Mouse (Mus musculus): ENCODE data around the gene Hmg20b. TPM values are rescaled to one million over a fixed set of nuclear protein-coding genes. Genes with fewer than 3 reads are reported as not detected.

The Hmg20b gene
- total RNA-seq, 1 experiment from 2014 or later, result 33.2 TPM

DNA sequence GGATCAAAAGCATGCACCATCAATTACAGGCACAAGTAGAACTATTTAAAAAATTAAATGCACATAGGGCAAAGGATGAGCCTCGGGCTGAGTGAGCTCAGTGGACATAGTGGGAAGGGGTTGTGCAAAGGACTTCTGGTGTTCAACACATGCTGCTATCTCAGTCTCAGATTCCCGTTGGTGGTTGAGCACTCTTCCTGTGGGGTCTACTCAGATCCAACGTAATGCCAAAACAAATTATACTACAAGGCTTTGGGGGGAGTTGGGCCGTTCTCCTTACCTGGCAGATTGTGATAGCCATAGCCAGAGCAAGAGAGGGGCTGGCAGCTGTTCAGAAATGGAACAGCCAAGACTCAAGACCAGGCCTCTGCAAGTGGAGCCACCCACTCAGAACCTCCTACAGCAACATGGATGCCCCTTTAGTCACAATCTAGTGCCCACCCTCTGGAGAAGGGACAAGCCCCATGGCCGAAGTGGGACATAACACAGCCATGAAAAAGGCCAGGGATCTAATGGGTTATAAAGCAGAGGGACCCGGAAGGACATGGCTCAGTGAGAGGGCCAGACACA, 29.6 kb upstream of the Hmg20b start:
- ATAC-seq (replicated peaks; ENCODE audit: low read depth, poor library complexity, severe bottlenecking), result no peak

DNA sequence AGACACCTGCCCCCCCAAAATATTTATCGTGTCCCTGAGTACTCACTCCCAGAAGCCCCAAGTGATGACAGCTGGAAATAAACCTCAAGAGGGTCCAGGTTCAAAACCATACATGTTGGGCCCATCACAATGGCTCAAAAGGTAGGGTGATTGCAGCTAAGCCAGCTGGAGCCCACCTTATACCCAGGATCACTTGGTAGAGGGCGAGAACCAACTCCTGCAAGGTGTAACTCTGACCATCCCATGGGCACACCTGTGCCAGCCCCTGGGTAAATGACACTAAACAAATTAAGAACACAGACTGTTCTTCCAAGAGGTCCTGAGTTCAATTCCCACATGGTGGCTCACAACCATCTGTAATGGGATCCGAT, 28.9 kb upstream of the Hmg20b start:
- no peak for ATAC-seq (replicated peaks; ENCODE audit: low read depth, poor library complexity, severe bottlenecking)

DNA sequence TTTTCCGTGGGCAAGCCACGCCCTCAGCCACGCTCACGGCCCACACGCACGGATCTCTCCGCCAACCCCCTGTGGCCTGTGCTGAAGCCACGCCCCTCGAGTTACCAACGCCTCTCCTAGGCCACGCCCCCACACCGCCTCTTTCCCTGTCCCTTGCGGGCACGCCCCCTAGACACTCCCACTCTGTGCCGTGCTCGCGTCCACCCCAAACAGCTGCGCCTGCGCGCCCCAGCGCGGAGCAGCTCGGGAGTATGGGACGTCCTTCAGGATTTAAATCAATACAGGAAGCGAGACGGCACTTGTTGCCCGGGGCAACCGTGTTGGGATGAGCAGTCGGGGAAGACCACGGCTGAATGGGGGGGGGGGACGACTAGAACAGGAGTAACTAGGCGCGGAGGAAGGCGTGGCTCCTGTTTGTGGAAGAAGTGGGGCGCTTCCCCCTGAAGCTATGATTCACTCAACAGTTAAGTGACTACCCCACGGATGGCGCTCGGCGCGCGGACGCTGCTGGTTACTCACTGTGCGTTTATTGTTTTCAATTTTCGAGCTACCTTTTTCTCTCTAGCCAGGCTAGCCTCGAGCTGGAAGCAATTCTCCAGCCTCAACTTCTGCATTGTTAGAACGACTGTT, 28.4 kb upstream of the Hmg20b start:
- ATAC-seq (replicated peaks; ENCODE audit: low read depth, poor library complexity, severe bottlenecking), result peak; percentile 74

DNA sequence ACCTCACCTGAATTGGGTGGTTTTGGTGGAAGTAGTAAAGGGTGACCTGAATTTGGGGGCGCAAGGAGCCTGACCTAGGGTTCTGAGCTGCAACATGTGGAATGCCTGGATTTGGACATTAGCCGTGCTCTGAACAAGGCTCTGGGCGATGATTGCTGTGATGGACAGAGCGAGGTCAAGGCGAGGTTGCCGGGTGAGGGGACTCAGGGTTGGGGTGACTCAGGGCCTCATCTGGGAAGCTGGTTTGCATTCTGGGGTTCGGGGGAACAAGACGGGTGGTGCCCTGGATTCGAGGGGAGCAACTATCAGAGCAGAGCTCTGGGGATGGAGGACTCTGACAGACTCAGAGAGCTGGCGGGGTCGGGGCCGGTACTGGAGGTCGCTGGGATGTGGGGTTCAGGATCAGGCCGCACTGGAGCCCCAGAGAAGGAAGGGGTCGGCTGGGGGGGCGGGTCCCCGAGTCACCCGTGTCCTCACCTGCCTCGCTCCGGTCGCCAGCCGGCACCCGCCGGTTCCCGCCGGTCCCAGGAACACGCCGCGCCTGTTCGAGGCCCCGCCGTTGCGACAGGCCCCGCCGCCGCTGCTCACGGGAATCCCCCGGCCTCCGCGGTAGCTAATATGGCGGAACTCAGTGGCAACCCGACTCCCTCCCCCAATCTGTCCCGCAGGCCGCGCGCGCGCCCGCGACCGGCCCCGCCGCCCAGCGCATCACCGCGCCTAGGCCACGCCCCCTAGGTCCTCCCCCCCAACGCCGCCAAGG, 27.7 kb upstream of the Hmg20b start, which contains the start of gene Fzr1:
Gene Fzr1 (minus strand): TSS at position 724 of the 760 bp plus-strand sequence.
- ATAC-seq (replicated peaks; ENCODE audit: low read depth, poor library complexity, severe bottlenecking), result no peak

- ATAC-seq (replicated peaks; ENCODE audit: low read depth, poor library complexity, severe bottlenecking), result no peak
Observed at GRCm38 (mm10) chr10:81377362-81377664, 27.0 kb upstream of the Hmg20b start.

GRCm38 (mm10) chr10:81376561-81377361, 26.5 kb upstream of the Hmg20b start:
- ATAC-seq (replicated peaks; ENCODE audit: low read depth, poor library complexity, severe bottlenecking), result no peak

- ATAC-seq (replicated peaks; ENCODE audit: low read depth, poor library complexity, severe bottlenecking), result no peak
Observed at GRCm38 (mm10) chr10:81375322-81375721, 25.0 kb upstream of the Hmg20b start.

DNA sequence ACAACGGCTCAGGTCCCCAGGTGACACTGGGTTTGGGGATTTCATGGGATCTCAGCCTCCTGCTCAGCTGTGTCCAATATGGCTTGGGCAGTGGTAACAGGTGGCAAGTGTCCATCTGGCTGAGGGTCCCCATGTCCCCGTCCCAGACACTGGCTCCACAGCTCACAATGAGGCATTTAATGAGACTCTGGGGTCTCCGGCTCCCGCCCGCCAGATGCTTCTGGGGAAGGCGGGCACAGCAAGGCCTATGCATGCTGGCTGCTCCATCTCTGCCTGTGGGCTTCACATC, 16.9 kb upstream of the Hmg20b start:
- ATAC-seq (replicated peaks; ENCODE audit: low read depth, poor library complexity, severe bottlenecking), result no peak

- no peak for ATAC-seq (replicated peaks; ENCODE audit: low read depth, poor library complexity, severe bottlenecking)
Observed at GRCm38 (mm10) chr10:81366477-81367206, 16.4 kb upstream of the Hmg20b start.

DNA sequence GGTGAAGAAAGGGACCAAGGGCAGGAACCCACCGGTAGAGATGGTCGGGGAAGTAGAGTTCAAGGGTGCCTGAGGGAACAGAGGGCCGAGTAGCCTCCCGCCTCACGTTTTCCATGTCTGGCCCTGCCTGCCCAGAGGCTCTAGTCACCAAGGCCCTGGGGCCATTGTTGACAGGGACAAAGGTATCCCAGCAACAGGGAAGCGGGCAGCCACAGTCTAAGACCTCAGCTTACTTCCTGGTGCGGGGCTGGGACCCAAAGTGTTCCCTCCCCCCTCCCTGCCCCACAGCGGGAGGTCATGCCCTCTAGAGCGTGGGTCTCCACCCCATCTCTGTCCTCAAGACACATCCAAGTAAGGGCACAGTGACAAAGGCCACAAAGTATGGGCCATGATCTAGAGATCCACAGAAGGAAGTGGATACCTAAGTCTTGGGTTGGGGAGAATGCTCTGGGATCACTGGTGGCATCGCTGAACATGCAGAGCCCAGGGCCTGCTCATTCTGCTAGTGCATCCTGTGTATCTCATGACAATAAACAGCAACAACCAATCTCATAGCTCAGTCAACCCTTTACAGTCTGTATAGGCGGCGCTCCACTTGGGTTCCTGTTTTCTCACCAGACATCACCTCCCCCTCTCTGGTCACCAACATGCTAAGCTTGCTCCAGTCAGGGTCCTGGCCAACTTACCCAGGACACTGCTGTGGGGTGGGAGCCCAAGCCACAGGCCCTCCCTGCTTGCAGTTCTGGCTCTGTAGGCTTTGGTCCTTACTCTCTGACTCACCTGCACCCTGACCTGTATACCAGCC, 15.6 kb upstream of the Hmg20b start, which contains the start of gene 4930404N11Rik:
Gene 4930404N11Rik (minus strand): TSS at position 145 of the 805 bp plus-strand sequence.
- ATAC-seq (replicated peaks; ENCODE audit: low read depth, poor library complexity, severe bottlenecking), result peak; percentile 29

DNA sequence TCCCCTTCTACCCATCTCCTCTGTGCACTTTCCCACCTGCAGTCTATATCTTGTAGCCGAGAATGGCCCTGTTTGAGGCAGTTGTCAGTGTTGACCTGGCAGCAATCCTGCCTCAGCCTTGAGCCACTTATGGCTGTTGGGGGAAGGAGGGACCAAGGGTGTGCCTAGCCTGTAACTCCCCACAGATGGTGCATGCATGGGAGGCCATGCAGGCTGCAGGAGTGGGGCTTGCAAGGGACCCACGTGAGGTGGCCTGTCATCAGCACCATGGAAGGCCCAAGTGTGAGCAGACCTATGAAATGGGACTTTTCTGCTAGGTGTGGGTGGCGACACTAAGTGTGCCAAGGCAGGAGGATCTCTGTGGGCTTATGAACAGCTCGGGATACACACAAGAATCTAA, 14.8 kb upstream of the Hmg20b start:
- no peak for ATAC-seq (replicated peaks; ENCODE audit: low read depth, poor library complexity, severe bottlenecking)

DNA sequence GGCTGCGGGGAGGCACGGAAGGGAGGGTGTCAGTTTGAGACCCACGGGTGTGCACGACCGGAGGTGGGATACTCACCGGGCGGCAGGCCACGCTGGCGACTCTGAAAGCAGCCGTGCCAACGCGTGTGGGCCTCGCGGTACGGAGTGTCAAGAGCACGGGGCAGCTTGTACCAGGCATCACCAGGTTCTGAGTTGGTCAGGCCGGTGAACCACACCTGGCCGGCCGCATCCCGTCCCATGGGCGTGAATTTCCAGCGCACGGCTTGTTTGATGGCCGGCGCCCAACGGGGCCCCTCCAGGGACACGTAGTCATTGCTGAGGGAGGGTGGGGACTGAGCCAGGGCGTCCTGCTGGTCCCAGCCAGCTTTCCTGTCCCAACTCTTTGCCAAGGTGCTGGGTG, 14.4 kb upstream of the Hmg20b start:
- no peak for ATAC-seq (replicated peaks; ENCODE audit: low read depth, poor library complexity, severe bottlenecking)

DNA sequence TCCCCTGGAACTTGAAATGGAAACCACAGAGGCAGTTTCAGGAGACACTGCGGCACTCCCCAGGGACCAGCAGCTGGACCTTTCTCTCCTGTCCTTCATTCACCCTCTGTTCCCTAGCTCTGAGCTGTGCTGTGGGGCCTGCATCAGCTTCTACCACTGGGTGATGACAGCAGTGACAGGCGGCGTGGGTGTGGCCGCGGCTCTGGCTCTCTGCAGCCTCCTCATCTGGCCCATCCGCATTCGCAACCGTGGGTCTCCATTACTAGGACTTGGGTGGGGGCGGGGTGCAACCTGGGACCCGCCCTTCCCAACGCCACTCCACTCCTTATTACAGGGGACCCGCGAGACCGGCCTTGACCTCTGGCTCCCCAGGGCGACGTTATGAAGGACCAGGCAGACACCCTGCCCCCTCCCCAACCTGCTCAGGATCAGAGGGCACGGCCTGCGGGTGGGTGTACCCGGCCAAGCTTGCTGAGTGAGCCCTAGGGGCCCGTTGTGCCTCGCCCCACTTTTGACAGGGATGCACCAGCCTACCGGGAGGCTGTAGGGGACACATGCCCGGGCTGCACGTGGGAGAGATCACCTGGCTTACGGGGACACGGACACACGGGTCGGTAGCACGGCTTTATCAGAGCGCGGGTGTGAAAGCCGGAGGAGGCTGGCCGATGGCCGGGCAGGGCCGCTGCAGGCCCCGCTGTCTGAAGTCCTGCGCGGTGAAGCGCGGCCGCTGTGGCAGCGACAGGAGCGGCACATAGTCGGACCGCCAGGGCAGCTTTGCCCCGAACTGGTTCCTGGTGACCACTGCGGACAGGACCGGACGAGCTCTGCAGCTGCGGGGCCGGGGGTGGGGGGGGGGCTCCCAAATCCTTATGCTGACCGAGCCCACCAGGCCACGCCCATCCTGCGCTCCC, 13.4 kb upstream of the Hmg20b start:
- no peak for ATAC-seq (replicated peaks; ENCODE audit: low read depth, poor library complexity, severe bottlenecking)

- ATAC-seq (replicated peaks; ENCODE audit: low read depth, poor library complexity, severe bottlenecking), result no peak
Observed at GRCm38 (mm10) chr10:81362336-81362949, 12.2 kb upstream of the Hmg20b start.

DNA sequence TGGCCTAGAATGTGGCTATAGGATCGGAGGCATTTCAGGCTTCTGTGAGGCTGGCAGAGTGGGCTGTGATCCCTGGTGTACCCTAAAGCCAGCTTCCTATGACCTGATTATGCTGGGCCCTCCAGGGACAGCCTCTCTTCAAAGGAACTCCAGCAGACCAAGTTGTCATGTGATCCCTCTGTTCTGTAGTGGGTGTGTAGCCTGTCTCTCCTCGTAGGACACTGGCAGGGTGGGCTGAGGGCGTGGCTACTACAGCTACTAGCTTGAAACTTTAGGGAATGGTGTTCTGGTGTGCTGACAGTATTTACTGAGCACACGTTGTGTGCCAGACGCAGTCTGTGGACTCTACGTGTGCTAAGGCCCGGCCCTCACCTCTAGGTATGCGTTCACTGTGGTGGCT, 10.4 kb upstream of the Hmg20b start:
- no peak for ATAC-seq (replicated peaks; ENCODE audit: low read depth, poor library complexity, severe bottlenecking)

- ATAC-seq (replicated peaks; ENCODE audit: low read depth, poor library complexity, severe bottlenecking), result peak; percentile 50
Observed at GRCm38 (mm10) chr10:81358841-81359240, 8.6 kb upstream of the Hmg20b start.

GRCm38 (mm10) chr10:81358209-81358608, 7.9 kb upstream of the Hmg20b start:
- no peak for ATAC-seq (replicated peaks; ENCODE audit: low read depth, poor library complexity, severe bottlenecking)

Data from common myeloid progenitor, adult 5-6 weeks (primary cell).